Mouse (Mus musculus) heart, embryonic 15.5 days (tissue): Measurements from ENCODE around the gene Tmem115. TPM values are rescaled to one million over a fixed set of nuclear protein-coding genes. Genes with fewer than 3 reads are reported as not detected.
A peak's percentile ranks its signal among the peaks of the same experiment; 100 is the strongest.

ENCODE experiments used
- ATAC-seq: fragments of 200-750 bp; cut with Nextera tagmentation; replicated peaks from 2 replicates; pipeline ENCODE4 v1.8.0; 2017; ENCODE audit warnings: low read depth, moderate TSS enrichment; ENCODE audit not compliant: insufficient number of reproducible peaks, insufficient read depth, low FRiP score
- H3K27ac ChIP-seq: fragments of 300-500 bp; sonication (generic); 2 replicates; pipeline ENCODE4 v1.5.1; 2015; ENCODE audit warnings: mild to moderate bottlenecking, inconsistent platforms
- H3K27me3 ChIP-seq: fragments of 300-500 bp; sonication (generic); 2 replicates; pipeline ENCODE4 v1.6.1; 2015; ENCODE audit warnings: inconsistent platforms
- H3K36me3 ChIP-seq: fragments of 300-500 bp; sonication (generic); 2 replicates; pipeline ENCODE4 v1.6.1; 2015; ENCODE audit warnings: mild to moderate bottlenecking, inconsistent platforms
- H3K4me1 ChIP-seq: fragments of 300-500 bp; sonication (generic); replicated peaks from 2 replicates; pipeline ENCODE4 v1.6.1; 2015; ENCODE audit warnings: inconsistent platforms
- H3K4me2 ChIP-seq: fragments of 300-500 bp; sonication (generic); 2 replicates; pipeline ENCODE4 v1.6.1; 2015; ENCODE audit warnings: inconsistent platforms, mild to moderate bottlenecking, moderate library complexity
- H3K4me3 ChIP-seq: fragments of 300-500 bp; sonication (generic); 2 replicates; pipeline ENCODE4 v1.5.1; 2015; ENCODE audit warnings: mild to moderate bottlenecking, inconsistent platforms
- H3K9ac ChIP-seq: fragments of 300-500 bp; sonication (generic); 2 replicates; pipeline ENCODE4 v1.6.1; 2015; ENCODE audit warnings: mild to moderate bottlenecking, inconsistent platforms
- H3K9me3 ChIP-seq: fragments of 300-500 bp; sonication (generic); replicated peaks from 2 replicates; pipeline ENCODE4 v1.6.1; 2016; ENCODE audit warnings: inconsistent platforms
- WGBS: fragments of 180-500 bp; shearing (Covaris S2); methylation state at CpG from one replicate; pipeline ENCODE4 v1.1.7; 2015; ENCODE audit warnings: mixed read lengths; 5-methylcytosine and 5-hydroxymethylcytosine counted together
- polyA plus RNA-seq: library from polyadenylated mRNA; unstranded; fragments of >200 nt; fragmentation: Nextera tagmentation; extraction: Ambion mirVana; gene quantifications from 2 replicates; pipeline ENCODE4 v1.2.1, GENCODE M21; 2015

The Tmem115 gene
- polyA plus RNA-seq, 1 experiment from 2014 or later: 31.5 TPM

DNA sequence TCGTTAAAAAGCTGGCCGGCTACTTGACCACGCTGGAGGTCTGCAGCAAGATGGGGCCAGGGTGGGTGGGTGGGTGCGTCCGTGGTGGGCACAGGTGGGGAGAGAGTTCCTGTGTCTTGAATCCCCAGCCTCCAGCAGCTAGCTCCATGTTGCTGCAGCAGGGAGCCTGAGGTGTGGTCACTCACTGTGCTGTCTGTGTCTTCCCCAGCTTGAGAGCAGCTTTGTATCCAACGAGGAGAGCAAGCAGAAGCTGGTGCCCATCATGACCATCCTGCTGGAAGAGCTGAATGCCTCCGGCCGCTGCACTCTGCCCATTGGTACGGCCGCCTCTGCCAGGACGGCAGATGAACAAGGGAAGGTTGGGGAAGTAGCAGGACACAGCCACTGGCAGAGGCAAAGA, 9.6 kb downstream of the Tmem115 start:
- Histone ChIP-seq H3K36me3 (peaks cover 25% of the 10 kb centered on the region), H3K4me3 (no peak overlapping the region), H3K9me3 (no peaks in the 10 kb centered on the region), H3K27ac (no peak overlapping the region), H3K4me1 (peaks cover 39% of the 10 kb centered on the region), H3K4me2 (no peak overlapping the region), H3K9ac (no peak overlapping the region), H3K27me3 (no peaks in the 10 kb centered on the region)
- 78% methylated on average over 11 of the region's 11 CpGs for WGBS
- no peak for ATAC-seq

DNA sequence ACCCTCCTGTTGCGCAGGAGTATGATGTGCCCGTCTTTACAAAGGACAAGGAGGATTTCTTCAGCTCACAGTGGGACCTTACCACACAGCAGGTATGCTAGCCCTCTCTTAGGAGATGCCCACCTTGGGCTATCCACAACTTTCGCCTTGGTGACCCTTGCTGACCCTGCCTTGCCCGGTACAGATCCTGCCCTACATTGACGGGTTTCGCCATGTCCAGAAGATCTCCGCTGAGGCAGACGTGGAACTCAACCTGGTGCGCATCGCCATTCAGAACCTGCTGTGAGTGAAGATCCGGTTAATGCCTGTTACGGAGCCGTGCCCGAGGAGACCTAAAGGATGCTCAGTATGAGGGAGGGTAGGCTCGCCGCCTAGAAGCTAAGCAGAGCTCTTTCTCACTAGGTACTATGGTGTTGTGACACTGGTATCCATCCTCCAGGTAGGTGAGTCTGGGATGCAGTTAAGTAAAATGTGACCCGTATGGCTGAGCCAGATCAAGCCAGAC, 10.5 kb downstream of the Tmem115 start:
- H3K27me3 ChIP-seq: peaks cover 6% of the 10 kb centered on the region; the same call in 1 of the 2 replicates
- peaks cover 15% of the 10 kb centered on the region; the same call in 1 of the 2 replicates for H3K36me3 ChIP-seq
- 92% methylated on average over 17 of the region's 17 CpGs for WGBS
- no peak overlapping the region for H3K4me3 ChIP-seq
- peaks cover 39% of the 10 kb centered on the region for H3K4me1 ChIP-seq
- no peak for ATAC-seq
- no peaks in the 10 kb centered on the region for H3K9me3 ChIP-seq
- no peak overlapping the region for H3K9ac ChIP-seq
- no peak overlapping the region for H3K4me2 ChIP-seq
- H3K27ac ChIP-seq: no peak overlapping the region

DNA sequence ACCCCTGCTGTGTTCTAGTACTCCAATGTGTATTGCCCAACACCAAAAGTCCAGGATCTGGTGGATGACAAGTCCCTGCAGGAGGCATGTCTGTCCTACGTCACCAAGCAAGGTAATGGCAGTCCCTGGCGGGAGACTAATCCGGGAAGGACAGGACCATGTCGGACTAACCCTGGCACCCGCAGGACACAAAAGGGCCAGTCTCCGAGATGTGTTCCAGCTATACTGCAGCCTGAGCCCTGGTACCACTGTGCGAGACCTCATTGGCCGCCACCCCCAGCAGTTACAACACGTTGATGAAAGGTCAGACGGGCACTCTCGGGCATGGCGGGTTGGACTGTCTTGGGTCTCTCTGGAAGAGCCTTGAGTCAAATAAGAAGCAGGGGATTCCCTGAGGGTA, 11.0 kb downstream of the Tmem115 start:
- peaks cover 39% of the 10 kb centered on the region for H3K4me1 ChIP-seq
- no peaks in the 10 kb centered on the region for H3K9me3 ChIP-seq
- H3K27me3 ChIP-seq: peaks cover 8% of the 10 kb centered on the region; the same call in 1 of the 2 replicates
- no peak overlapping the region for H3K4me2 ChIP-seq
- peaks cover 11% of the 10 kb centered on the region; the same call in 1 of the 2 replicates for H3K36me3 ChIP-seq
- H3K9ac ChIP-seq: no peak overlapping the region
- no peak overlapping the region for H3K4me3 ChIP-seq
- WGBS: 88% methylated on average over 12 of the region's 12 CpGs
- no peak overlapping the region for H3K27ac ChIP-seq
- ATAC-seq: no peak

DNA sequence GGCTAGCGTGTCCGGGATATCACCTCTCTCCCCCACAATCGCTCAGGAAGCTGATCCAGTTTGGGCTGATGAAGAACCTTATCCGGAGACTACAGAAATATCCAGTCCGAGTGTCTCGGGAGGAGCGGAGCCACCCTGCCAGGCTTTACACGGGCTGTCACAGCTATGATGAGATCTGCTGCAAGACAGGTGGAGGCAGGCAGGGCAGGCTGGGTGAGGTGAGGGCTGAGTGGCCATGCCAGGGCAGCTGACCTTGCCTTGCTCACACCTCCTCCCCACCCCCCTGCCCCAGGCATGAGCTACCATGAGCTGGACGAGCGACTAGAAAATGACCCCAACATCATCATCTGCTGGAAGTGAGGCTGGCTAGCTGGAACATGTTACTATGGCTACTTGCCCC, 11.5 kb downstream of the Tmem115 start:
- Histone ChIP-seq H3K27me3 (peaks cover 11% of the 10 kb centered on the region; the same call in 1 of the 2 replicates), H3K9ac (no peak overlapping the region), H3K4me2 (no peak overlapping the region), H3K27ac (no peak overlapping the region), H3K36me3 (peaks cover 8% of the 10 kb centered on the region; the same call in 1 of the 2 replicates), H3K4me1 (peaks cover 39% of the 10 kb centered on the region), H3K9me3 (no peaks in the 10 kb centered on the region), H3K4me3 (no peak overlapping the region)
- WGBS: 79% methylated on average over 10 of the region's 10 CpGs
- ATAC-seq: no peak

DNA sequence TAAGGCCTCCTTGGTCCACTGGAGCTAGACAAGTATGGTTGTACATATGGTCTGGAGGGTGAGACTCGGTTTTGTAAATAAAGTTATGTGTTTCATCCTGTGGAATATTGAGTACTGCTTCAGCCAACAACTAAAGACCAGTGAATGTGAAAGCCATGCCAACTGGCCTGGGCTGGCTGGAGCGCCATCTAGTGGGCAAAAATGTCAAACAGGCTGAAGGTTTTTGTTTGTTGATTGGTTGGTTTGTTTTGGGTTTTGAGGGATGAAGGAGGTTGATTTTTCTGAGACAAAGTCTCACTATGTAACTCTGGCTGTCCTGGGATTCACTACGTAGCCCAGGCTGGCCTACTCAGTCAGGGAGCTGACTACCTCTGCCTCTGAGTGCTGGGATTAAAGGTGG, 11.9 kb downstream of the Tmem115 start:
- no peak for ATAC-seq
- H3K9me3 ChIP-seq: no peaks in the 10 kb centered on the region
- H3K27ac ChIP-seq: no peak overlapping the region
- no peak overlapping the region for H3K9ac ChIP-seq
- peaks cover 39% of the 10 kb centered on the region for H3K4me1 ChIP-seq
- peaks cover 14% of the 10 kb centered on the region; the same call in 1 of the 2 replicates for H3K27me3 ChIP-seq
- peaks cover 8% of the 10 kb centered on the region; the same call in 1 of the 2 replicates for H3K36me3 ChIP-seq
- no peak overlapping the region for H3K4me3 ChIP-seq
- 14% methylated on average over 3 of the region's 3 CpGs for WGBS
- no peak overlapping the region for H3K4me2 ChIP-seq

DNA sequence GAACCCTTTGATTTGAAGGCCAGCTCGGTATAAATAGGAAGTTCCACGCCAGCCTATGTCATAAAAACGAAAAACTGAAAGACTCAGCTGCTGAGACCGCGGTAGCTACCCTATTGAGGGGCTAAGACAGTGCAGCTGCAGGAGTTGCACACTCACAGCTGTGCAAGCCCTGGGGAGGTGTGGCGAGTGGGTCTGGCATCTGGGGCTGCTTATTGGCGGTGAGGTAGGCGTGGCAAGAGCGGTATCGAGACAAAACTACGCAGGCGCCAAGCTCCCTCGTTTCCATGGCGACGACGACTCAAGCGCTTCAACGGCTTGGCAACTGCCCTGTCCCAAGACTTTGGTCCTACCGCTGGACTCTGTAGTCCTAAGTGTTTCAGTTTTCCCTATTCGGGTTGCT, 13.3 kb downstream of the Tmem115 start, which contains the start of gene Zmynd10:
Zmynd10 (plus strand) TSS at position 273 of the 400 bp plus-strand sequence.
- 0 out of 2 replicates have a peak within 1 kb of the TSS, but pooled peaks have one; percentile 7 for H3K9ac ChIP-seq
- peaks cover 8% of the 10 kb centered on the region; the same call in 1 of the 2 replicates for H3K36me3 ChIP-seq
- peaks cover 18% of the 10 kb centered on the region; the same call in 1 of the 2 replicates for H3K27me3 ChIP-seq
- peak within 1 kb of the TSS; percentile 26 for H3K4me3 ChIP-seq
- H3K4me2 ChIP-seq: peak within 1 kb of the TSS; percentile 58
- 3% methylated on average over 20 of the region's 20 CpGs for WGBS
- peak; percentile 33; the same call in 1 of the 2 replicates for ATAC-seq
- H3K27ac ChIP-seq: 0 out of 2 replicates have a peak within 1 kb of the TSS, but pooled peaks have one; percentile 11
- peaks cover 44% of the 10 kb centered on the region for H3K4me1 ChIP-seq
- H3K9me3 ChIP-seq: no peaks in the 10 kb centered on the region

DNA sequence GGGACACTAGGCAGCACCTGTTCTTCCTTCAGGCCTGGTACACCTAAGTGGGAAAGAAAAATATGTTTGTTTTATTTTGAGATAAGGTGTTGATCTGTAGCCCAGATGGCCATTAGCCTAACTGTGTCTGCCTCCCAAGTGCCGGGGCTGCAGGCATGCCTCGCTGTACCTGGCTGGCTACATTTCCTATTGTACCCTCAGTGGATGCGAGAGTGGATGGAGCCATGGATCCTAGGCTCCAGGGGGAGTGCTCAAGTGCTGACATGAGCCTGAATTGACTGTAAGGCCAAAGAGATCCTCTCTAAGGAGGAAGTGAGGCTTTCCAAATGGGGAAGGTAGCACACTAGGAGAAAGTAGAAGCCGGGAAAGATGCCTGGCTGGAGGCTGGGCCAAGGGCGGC, 14.2 kb downstream of the Tmem115 start:
- H3K9me3 ChIP-seq: no peaks in the 10 kb centered on the region
- H3K9ac ChIP-seq: no peak overlapping the region
- peaks cover 18% of the 10 kb centered on the region; the same call in 1 of the 2 replicates for H3K27me3 ChIP-seq
- H3K27ac ChIP-seq: no peak overlapping the region
- peaks cover 8% of the 10 kb centered on the region; the same call in 1 of the 2 replicates for H3K36me3 ChIP-seq
- no peak for ATAC-seq
- H3K4me3 ChIP-seq: no peak overlapping the region
- no peak overlapping the region for H3K4me2 ChIP-seq
- 73% methylated on average over 5 of the region's 5 CpGs for WGBS
- peaks cover 46% of the 10 kb centered on the region for H3K4me1 ChIP-seq

DNA sequence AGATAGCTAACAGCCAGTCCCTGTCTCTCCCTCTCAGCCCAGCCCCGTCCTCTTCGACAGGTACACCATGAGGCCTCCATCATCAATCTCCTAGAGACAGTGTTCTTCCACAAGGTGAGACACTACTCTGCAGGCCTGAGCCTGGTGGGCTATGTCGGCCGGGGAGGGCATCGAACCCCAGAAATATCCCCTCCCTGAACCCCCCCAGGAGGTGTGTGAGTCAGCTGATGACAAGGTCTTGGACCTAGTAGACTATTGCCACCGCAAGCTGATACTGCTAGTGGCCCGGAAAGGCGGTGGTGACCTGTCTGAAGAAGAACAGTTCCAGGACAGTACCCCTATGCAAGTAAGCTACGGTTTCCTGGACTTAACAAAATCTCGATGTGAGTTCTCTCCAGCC, 15.1 kb downstream of the Tmem115 start:
- Histone ChIP-seq H3K27me3 (peaks cover 18% of the 10 kb centered on the region; the same call in 1 of the 2 replicates), H3K9me3 (no peaks in the 10 kb centered on the region), H3K9ac (no peak overlapping the region), H3K4me2 (no peak overlapping the region), H3K4me1 (peaks cover 52% of the 10 kb centered on the region), H3K36me3 (peaks cover 8% of the 10 kb centered on the region; the same call in 1 of the 2 replicates), H3K27ac (no peak overlapping the region), H3K4me3 (no peak overlapping the region)
- ATAC-seq: no peak
- 86% methylated on average over 10 of the region's 10 CpGs for WGBS

DNA sequence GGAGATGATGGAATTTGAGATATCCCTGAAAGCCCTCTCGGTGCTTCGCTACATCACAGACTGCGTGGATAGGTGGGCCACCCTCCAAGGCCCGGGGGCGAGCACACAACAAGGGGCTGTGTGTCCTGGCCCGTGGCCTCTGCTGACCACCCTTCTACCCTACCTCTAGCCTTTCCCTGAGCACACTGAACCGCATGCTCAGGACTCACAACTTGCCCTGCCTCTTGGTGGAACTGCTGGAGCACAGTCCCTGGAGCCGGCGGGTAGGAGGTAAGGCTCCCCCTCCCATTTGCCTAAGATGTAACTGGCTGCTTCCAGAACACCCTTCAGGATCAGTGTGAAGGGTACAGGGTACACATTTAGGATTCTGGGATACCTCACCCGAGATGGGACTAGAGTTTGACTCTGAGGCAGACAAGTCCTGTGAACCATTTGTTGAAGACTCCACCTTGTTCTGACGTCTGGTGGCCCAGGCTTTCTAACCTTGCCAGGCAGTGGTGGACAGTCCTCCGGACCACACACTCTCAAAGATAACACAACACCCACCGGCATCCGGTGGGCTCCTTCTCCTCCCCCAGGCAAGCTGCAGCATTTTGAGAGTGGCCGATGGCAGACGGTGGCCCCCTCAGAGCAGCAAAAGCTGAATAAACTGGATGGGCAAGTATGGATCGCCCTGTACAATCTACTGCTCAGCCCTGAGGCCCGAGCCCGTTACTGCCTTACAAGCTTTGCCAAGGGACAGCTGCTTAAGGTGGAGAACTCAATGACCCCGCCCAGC, 15.7 kb downstream of the Tmem115 start:
- H3K9ac ChIP-seq: no peak overlapping the region
- no peak overlapping the region for H3K27ac ChIP-seq
- H3K4me2 ChIP-seq: no peak overlapping the region
- H3K4me1 ChIP-seq: peaks cover 54% of the 10 kb centered on the region
- no peak for ATAC-seq
- peaks cover 18% of the 10 kb centered on the region; the same call in 1 of the 2 replicates for H3K27me3 ChIP-seq
- H3K36me3 ChIP-seq: peaks cover 2% of the 10 kb centered on the region; the same call in 1 of the 2 replicates
- 84% methylated on average over 20 of the region's 20 CpGs for WGBS
- H3K9me3 ChIP-seq: no peaks in the 10 kb centered on the region
- H3K4me3 ChIP-seq: no peak overlapping the region

DNA sequence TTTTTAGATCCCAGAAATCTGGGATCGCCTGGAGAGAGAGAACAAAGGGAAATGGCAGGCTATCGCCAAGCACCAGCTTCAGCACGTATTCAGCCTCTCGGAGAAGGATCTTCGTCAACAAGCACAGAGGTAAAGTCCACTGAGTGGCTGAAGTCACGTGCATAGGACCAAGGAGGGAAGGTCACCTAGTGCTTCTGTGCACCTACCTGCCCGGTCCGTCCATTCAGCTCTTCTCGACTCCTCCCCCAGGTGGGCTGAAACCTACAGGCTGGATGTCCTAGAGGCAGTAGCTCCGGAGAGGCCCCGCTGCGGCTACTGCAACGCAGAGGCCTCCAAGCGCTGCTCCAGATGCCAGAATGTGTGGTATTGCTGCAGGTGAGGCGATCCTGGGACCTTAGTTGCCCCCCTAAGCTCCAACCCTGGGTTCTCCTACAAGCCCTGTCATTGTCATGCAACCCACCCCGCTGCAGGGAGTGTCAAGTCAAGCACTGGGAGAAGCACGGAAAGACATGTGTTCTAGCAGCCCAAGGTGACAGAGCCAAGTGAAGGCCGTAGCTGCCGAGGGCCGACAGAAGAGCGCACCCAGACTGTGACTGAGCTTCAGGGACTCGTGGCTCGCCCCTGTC, 16.9 kb downstream of the Tmem115 start:
- peaks cover 54% of the 10 kb centered on the region for H3K4me1 ChIP-seq
- peaks cover 18% of the 10 kb centered on the region; the same call in 1 of the 2 replicates for H3K27me3 ChIP-seq
- H3K9me3 ChIP-seq: no peaks in the 10 kb centered on the region
- peak overlapping the region; percentile 57 for H3K4me3 ChIP-seq
- H3K4me2 ChIP-seq: peak overlapping the region; percentile 91
- no peaks in the 10 kb centered on the region for H3K36me3 ChIP-seq
- ATAC-seq: no peak
- H3K9ac ChIP-seq: 0 out of 2 replicates have a peak overlapping the region, but pooled peaks have one; percentile 63
- WGBS: 41% methylated on average over 23 of the region's 23 CpGs
- H3K27ac ChIP-seq: peak overlapping the region; percentile 58; the same call in 1 of the 2 replicates
